Mouse (Mus musculus) MEL (cell line): Measurements from ENCODE around the gene Chchd10.

Source experiments
- CTCF ChIP-seq, 3 experiments: IDR thresholded peaks in 2 of 3; conservative IDR thresholded peaks in 1 of 3; 2 replicates each; pipeline ENCODE4 v1.5.1; 2011 to 2012; ENCODE audit warnings: low read length in 3 of 3, low read depth in 2 of 3, mild to moderate bottlenecking in 2 of 3, improper control_type of control experiment in 1 of 3, inconsistent platforms in 1 of 3, mixed read lengths in 1 of 3, moderate library complexity in 1 of 3; ENCODE audit not compliant: control insufficient read depth in 1 of 3, insufficient read depth in 1 of 3, poor library complexity in 1 of 3, severe bottlenecking in 1 of 3
- EP300 ChIP-seq, 2 experiments: IDR thresholded peaks; 2 replicates each; pipeline ENCODE4 v1.6.1; 2011; ENCODE audit warnings: improper control_type of control experiment in 2 of 2, low read length in 2 of 2, low read depth in 1 of 2, mild to moderate bottlenecking in 1 of 2
- GATA1 ChIP-seq: IDR thresholded peaks from 2 replicates; pipeline ENCODE4 v1.6.1; 2011; ENCODE audit warnings: low read depth, low read length, improper control_type of control experiment
- NRF1 ChIP-seq: IDR thresholded peaks from 2 replicates; pipeline ENCODE4 v1.6.1; 2014; ENCODE audit warnings: low read depth, mild to moderate bottlenecking, inconsistent platforms, low read length, improper control_type of control experiment, moderate library complexity; ENCODE audit not compliant: poor library complexity, insufficient read depth, severe bottlenecking
- POLR2A ChIP-seq, 2 experiments: IDR thresholded peaks; 2 replicates each; pipeline ENCODE4 v1.6.1; 2011 to 2012; ENCODE audit warnings: low read length in 2 of 2, mild to moderate bottlenecking in 2 of 2, control low read depth in 1 of 2, improper control_type of control experiment in 1 of 2, low read depth in 1 of 2, moderate library complexity in 1 of 2; ENCODE audit not compliant: control insufficient read depth in 1 of 2, insufficient read depth in 1 of 2, poor library complexity in 1 of 2
- POLR2AphosphoS2 ChIP-seq: IDR thresholded peaks from 2 replicates; pipeline ENCODE4 v1.6.1; 2011; ENCODE audit warnings: low read length, improper control_type of control experiment
- ZKSCAN1 ChIP-seq: IDR thresholded peaks from 2 replicates; pipeline ENCODE4 v1.6.1; 2012; ENCODE audit warnings: low read depth, mild to moderate bottlenecking, inconsistent platforms, low read length, improper control_type of control experiment, moderate library complexity

GRCm38 (mm10) chr10:75973846-75974245, 40.9 kb downstream of the Chchd10 start:
- TF ChIP-seq POLR2A (IDR thresholded peaks at IDR 0.05; ENCODE audit: control insufficient read depth in 1 of 2, insufficient read depth in 1 of 2, low read depth in 1 of 2, low read length in 2 of 2, poor library complexity in 1 of 2) (no peak), EP300 (IDR thresholded peaks at IDR 0.05; ENCODE audit: low read depth in 1 of 2, low read length in 2 of 2) (no peak), NRF1 (no peak), CTCF (IDR thresholded peaks at IDR 0.05 in 2 of 3, conservative IDR thresholded peaks at IDR 0.05 in 1 of 3; ENCODE audit: control insufficient read depth in 1 of 3, insufficient read depth in 1 of 3, low read depth in 2 of 3, low read length in 3 of 3, poor library complexity in 1 of 3, severe bottlenecking in 1 of 3) (no peak), ZKSCAN1 (no peak), GATA1 (no peak), POLR2AphosphoS2 (no peak)
